Mouse (Mus musculus) heart, embryonic 12.5 days (tissue): ENCODE measurements around the gene Elovl6. TPM values are rescaled to one million over a fixed set of nuclear protein-coding genes. Genes with fewer than 3 reads are reported as not detected.

ENCODE experiments used
- ATAC-seq: fragments of 200-750 bp; cut with Nextera tagmentation; 2 replicates; pipeline ENCODE4 v1.8.0; 2017; ENCODE audit warnings: moderate TSS enrichment, moderate library complexity; ENCODE audit not compliant: insufficient number of reproducible peaks, low FRiP score
- H3K27ac ChIP-seq: fragments of 300-500 bp; sonication (generic); 2 replicates; pipeline ENCODE4 v1.5.1; 2016; ENCODE audit warnings: mild to moderate bottlenecking, moderate library complexity; ENCODE audit not compliant: poor library complexity, severe bottlenecking
- H3K27me3 ChIP-seq: fragments of 300-500 bp; sonication (generic); replicated peaks from 2 replicates; pipeline ENCODE4 v1.6.1; 2016; ENCODE audit warnings: mild to moderate bottlenecking, moderate library complexity
- H3K36me3 ChIP-seq: fragments of 300-500 bp; sonication (generic); 2 replicates; pipeline ENCODE4 v1.6.1; 2016; ENCODE audit warnings: mild to moderate bottlenecking, moderate library complexity
- H3K4me1 ChIP-seq: fragments of 300-500 bp; sonication (generic); replicated peaks from 2 replicates; pipeline ENCODE4 v1.6.1; 2016; ENCODE audit warnings: mild to moderate bottlenecking
- H3K4me2 ChIP-seq: fragments of 300-500 bp; sonication (generic); 2 replicates; pipeline ENCODE4 v1.6.1; 2016; ENCODE audit warnings: mild to moderate bottlenecking, moderate library complexity
- H3K4me3 ChIP-seq: fragments of 300-500 bp; sonication (generic); 2 replicates; pipeline ENCODE4 v1.5.1; 2016; ENCODE audit warnings: mild to moderate bottlenecking
- H3K9ac ChIP-seq: fragments of 300-500 bp; sonication (generic); 2 replicates; pipeline ENCODE4 v1.6.1; 2016; ENCODE audit warnings: mild to moderate bottlenecking, moderate library complexity
- H3K9me3 ChIP-seq: fragments of 300-500 bp; sonication (generic); replicated peaks from 2 replicates; pipeline ENCODE4 v1.6.1; 2016; ENCODE audit warnings: mild to moderate bottlenecking, moderate library complexity
- WGBS: fragments of 180-500 bp; shearing (Covaris S2); methylation state at CpG from one replicate; pipeline ENCODE4 v1.1.7; 2016; 5-methylcytosine and 5-hydroxymethylcytosine counted together
- polyA plus RNA-seq: library from polyadenylated mRNA; unstranded; fragments of >200 nt; fragmentation: Nextera tagmentation; extraction: Ambion mirVana; gene quantifications from 2 replicates; pipeline ENCODE4 v1.2.1, GENCODE M21; 2016

The Elovl6 gene
- polyA plus RNA-seq, 1 experiment from 2014 or later: 18.5 TPM

GRCm38 (mm10) chr3:129554436-129554835, 22.3 kb downstream of the Elovl6 start:
- Histone ChIP-seq H3K4me2 (no peak overlapping the region), H3K9ac (no peak overlapping the region), H3K27me3 (no peaks in the 10 kb centered on the region), H3K4me3 (no peak overlapping the region), H3K4me1 (peaks cover 13% of the 10 kb centered on the region), H3K36me3 (0 out of 2 replicates have a peak, but pooled peaks cover 2% of the 10 kb centered on the region), H3K9me3 (no peaks in the 10 kb centered on the region), H3K27ac (no peak overlapping the region)
- no peak for ATAC-seq
- WGBS: 93% methylated on average over 4 of the region's 4 CpGs

- no peak for ATAC-seq
- WGBS: 80% methylated on average over 9 of the region's 9 CpGs
- Histone ChIP-seq H3K4me3 (no peak overlapping the region), H3K9me3 (no peaks in the 10 kb centered on the region), H3K27me3 (no peaks in the 10 kb centered on the region), H3K4me1 (peaks cover 10% of the 10 kb centered on the region), H3K9ac (no peak overlapping the region), H3K27ac (no peak overlapping the region), H3K36me3 (no peaks in the 10 kb centered on the region), H3K4me2 (no peak overlapping the region)
These were observed 24.9 kb downstream of the Elovl6 start for GRCm38 (mm10) chr3:129557048-129557447.

- Histone ChIP-seq H3K27ac (no peak overlapping the region), H3K9me3 (no peaks in the 10 kb centered on the region), H3K4me1 (0 out of 2 replicates have a peak, but pooled peaks cover 5% of the 10 kb centered on the region), H3K9ac (no peak overlapping the region), H3K4me2 (no peak overlapping the region), H3K27me3 (no peaks in the 10 kb centered on the region), H3K4me3 (no peak overlapping the region), H3K36me3 (no peaks in the 10 kb centered on the region)
- 75% methylated on average over 7 of the region's 7 CpGs for WGBS
- ATAC-seq: no peak
These were observed 25.4 kb downstream of the Elovl6 start for GRCm38 (mm10) chr3:129557566-129557965.

GRCm38 (mm10) chr3:129558016-129558955, 26.1 kb downstream of the Elovl6 start:
- Histone ChIP-seq H3K4me2 (no peak overlapping the region), H3K9ac (no peak overlapping the region), H3K4me1 (0 out of 2 replicates have a peak, but pooled peaks cover 3% of the 10 kb centered on the region), H3K27ac (no peak overlapping the region), H3K36me3 (no peaks in the 10 kb centered on the region), H3K27me3 (no peaks in the 10 kb centered on the region), H3K9me3 (no peaks in the 10 kb centered on the region), H3K4me3 (no peak overlapping the region)
- 87% methylated on average over 22 of the region's 22 CpGs for WGBS
- ATAC-seq: no peak

- 88% methylated on average over 9 of the region's 9 CpGs for WGBS
- ATAC-seq: no peak
- no peaks in the 10 kb centered on the region for H3K9me3 ChIP-seq
- no peak overlapping the region for H3K4me3 ChIP-seq
- H3K27me3 ChIP-seq: no peaks in the 10 kb centered on the region
- H3K27ac ChIP-seq: no peak overlapping the region
- 0 out of 2 replicates have a peak, but pooled peaks cover 3% of the 10 kb centered on the region for H3K4me1 ChIP-seq
- no peak overlapping the region for H3K4me2 ChIP-seq
- no peaks in the 10 kb centered on the region for H3K36me3 ChIP-seq
- H3K9ac ChIP-seq: no peak overlapping the region
These were observed 27.9 kb downstream of the Elovl6 start for GRCm38 (mm10) chr3:129560068-129560467.

- Histone ChIP-seq H3K4me3 (no peak overlapping the region), H3K9me3 (no peaks in the 10 kb centered on the region), H3K27ac (no peak overlapping the region), H3K9ac (no peak overlapping the region), H3K27me3 (no peaks in the 10 kb centered on the region), H3K4me2 (no peak overlapping the region), H3K4me1 (peaks cover 11% of the 10 kb centered on the region), H3K36me3 (no peaks in the 10 kb centered on the region)
- ATAC-seq: no peak
- 87% methylated on average over 10 of the region's 10 CpGs for WGBS
These were observed 28.9 kb downstream of the Elovl6 start for GRCm38 (mm10) chr3:129561011-129561410.

- Histone ChIP-seq H3K27ac (no peak overlapping the region), H3K4me1 (peaks cover 18% of the 10 kb centered on the region), H3K4me3 (no peak overlapping the region), H3K9me3 (no peaks in the 10 kb centered on the region), H3K36me3 (no peaks in the 10 kb centered on the region), H3K27me3 (no peaks in the 10 kb centered on the region), H3K9ac (no peak overlapping the region), H3K4me2 (no peak overlapping the region)
- ATAC-seq: no peak
- 87% methylated on average over 2 of the region's 2 CpGs for WGBS
These were observed 29.7 kb downstream of the Elovl6 start for GRCm38 (mm10) chr3:129561853-129562252.

GRCm38 (mm10) chr3:129562411-129562810, 30.3 kb downstream of the Elovl6 start:
- Histone ChIP-seq H3K4me2 (no peak overlapping the region), H3K9me3 (no peaks in the 10 kb centered on the region), H3K4me1 (peaks cover 20% of the 10 kb centered on the region), H3K27me3 (no peaks in the 10 kb centered on the region), H3K4me3 (no peak overlapping the region), H3K36me3 (no peaks in the 10 kb centered on the region), H3K27ac (no peak overlapping the region), H3K9ac (no peak overlapping the region)
- no peak for ATAC-seq
- 87% methylated on average over 4 of the region's 4 CpGs for WGBS

GRCm38 (mm10) chr3:129563807-129564206, 31.7 kb downstream of the Elovl6 start:
- Histone ChIP-seq H3K36me3 (no peaks in the 10 kb centered on the region), H3K4me2 (no peak overlapping the region), H3K27ac (no peak overlapping the region), H3K9ac (no peak overlapping the region), H3K4me3 (no peak overlapping the region), H3K4me1 (peaks cover 23% of the 10 kb centered on the region), H3K9me3 (no peaks in the 10 kb centered on the region), H3K27me3 (no peaks in the 10 kb centered on the region)
- ATAC-seq: no peak
- 97% methylated on average over 4 of the region's 4 CpGs for WGBS

GRCm38 (mm10) chr3:129564852-129565251, 32.7 kb downstream of the Elovl6 start:
- H3K27ac ChIP-seq: no peak overlapping the region
- H3K36me3 ChIP-seq: no peaks in the 10 kb centered on the region
- no peak overlapping the region for H3K4me2 ChIP-seq
- no peak for ATAC-seq
- H3K9ac ChIP-seq: no peak overlapping the region
- 85% methylated on average over 2 of the region's 2 CpGs for WGBS
- peaks cover 23% of the 10 kb centered on the region for H3K4me1 ChIP-seq
- H3K27me3 ChIP-seq: no peaks in the 10 kb centered on the region
- H3K9me3 ChIP-seq: no peaks in the 10 kb centered on the region
- H3K4me3 ChIP-seq: no peak overlapping the region

GRCm38 (mm10) chr3:129565458-129565857, 33.3 kb downstream of the Elovl6 start:
- H3K27me3 ChIP-seq: no peaks in the 10 kb centered on the region
- H3K4me2 ChIP-seq: no peak overlapping the region
- ATAC-seq: no peak
- no peaks in the 10 kb centered on the region for H3K36me3 ChIP-seq
- H3K9me3 ChIP-seq: no peaks in the 10 kb centered on the region
- peaks cover 23% of the 10 kb centered on the region for H3K4me1 ChIP-seq
- 70% methylated on average over 8 of the region's 8 CpGs for WGBS
- H3K9ac ChIP-seq: no peak overlapping the region
- H3K4me3 ChIP-seq: no peak overlapping the region
- peak overlapping the region; percentile 28; the same call in 1 of the 2 replicates for H3K27ac ChIP-seq
